Mouse (Mus musculus): ENCODE data around the gene Hoxa9.

The Hoxa9 gene

DNA sequence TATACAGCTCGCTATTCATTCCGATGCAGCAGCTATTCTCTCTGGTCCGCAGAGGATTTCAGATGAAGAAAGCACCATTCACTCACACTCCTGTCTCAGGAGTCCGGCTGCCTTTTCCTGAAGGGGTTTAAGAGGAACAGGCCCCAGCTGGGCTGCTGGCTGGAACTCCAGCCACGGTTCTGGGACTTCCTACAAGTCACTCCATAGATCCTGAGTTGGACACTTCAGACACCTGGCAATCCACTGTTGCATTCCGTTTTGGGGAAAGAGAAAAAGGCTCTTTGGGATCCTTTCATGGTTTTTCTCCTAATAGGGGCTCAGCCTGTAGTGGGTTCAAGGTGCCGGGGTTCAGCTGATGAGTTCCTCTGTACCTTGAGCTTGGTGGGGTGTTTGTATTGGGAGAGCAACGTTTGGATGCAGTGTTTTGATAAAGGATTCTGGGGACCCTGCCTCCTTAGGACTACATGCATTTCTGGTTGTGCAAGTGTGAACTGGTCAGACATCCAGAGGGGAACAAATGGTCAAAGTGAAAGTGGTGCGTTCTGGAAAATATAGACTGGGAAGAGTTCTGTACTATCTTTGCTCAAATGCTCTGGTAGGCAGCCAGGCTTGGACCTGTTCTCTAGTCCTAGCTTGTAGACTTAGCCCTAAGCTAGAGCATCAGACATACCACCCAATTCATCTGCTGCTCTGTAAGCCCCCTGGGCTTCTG, 31.0 kb upstream of the Hoxa9 start:
- no peak for DNase-seq (ENCODE audit: low spot score)

DNA sequence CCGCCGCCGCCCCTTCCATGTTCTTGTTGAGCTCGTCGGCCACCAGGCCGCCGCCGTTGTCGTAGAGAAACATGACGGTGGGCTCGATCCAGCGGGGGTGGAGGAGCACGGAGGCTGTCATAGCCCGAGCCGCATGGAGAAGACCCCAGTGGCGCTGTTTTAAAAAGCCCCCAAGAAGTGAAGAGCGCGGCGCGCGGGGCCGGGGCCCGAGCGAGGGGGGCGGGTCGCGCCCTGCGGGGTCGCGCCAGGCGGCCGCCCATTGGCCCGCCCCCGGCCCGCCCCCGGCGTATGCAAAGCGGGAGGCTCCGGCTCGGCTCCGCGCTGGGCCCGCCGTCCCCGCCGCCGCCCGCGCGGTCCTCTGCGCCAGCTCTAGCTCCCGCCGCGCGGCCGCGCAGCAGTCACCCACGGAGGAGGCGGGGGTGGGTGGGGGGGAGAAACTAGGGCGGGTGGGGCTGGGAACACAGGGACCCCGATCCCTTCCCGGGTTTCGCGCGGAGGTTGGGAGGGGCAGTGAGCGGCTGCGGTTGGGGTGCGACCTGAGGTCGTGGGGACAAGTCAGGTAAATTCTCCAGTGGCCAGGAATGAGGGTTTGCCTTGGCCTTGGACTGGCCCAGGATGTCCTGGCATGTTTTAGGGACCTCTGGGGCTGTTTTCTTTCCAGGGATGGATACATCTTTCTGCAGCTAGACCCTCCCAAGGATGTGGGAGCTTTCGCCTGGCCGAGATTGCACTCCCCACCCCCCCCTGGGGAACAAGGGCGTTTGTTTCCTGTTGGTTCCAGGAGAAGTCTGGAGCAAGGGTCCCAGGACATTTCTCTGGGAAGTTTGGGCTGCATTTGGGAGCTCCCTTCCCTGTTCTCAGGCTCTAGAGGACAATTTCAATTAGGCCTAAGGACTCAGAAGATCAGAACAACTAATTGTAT, 30.0 kb upstream of the Hoxa9 start, which contains the start of gene Hoxa13:
TSS of gene Hoxa13 (minus strand) at position 227 of the 922 bp plus-strand sequence.
- no peak for DNase-seq (ENCODE audit: low spot score)

DNA sequence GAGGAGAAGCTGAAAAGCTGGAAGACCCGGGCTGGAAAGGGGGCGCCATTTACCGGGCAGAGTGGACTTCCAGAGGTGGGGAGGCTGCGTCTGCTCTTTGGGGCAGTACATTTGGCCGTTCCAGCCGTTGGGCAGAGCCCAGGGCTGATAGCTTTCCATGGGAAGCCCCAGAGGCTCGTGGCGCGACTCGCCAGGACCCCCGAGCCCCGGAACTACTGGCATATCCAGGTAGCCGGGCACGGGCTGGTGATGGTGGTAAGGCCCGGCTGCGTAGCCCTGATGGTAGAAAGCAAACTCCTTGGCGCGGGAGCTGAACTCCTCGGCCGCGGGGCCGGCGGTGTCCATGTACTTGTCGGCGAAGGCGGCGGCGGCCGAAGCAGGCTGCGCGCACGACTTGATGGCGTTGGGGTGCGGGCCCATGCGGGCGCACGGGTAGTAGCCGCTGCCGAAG, 28.9 kb upstream of the Hoxa9 start:
- DNase-seq (ENCODE audit: low spot score) = no peak

DNA sequence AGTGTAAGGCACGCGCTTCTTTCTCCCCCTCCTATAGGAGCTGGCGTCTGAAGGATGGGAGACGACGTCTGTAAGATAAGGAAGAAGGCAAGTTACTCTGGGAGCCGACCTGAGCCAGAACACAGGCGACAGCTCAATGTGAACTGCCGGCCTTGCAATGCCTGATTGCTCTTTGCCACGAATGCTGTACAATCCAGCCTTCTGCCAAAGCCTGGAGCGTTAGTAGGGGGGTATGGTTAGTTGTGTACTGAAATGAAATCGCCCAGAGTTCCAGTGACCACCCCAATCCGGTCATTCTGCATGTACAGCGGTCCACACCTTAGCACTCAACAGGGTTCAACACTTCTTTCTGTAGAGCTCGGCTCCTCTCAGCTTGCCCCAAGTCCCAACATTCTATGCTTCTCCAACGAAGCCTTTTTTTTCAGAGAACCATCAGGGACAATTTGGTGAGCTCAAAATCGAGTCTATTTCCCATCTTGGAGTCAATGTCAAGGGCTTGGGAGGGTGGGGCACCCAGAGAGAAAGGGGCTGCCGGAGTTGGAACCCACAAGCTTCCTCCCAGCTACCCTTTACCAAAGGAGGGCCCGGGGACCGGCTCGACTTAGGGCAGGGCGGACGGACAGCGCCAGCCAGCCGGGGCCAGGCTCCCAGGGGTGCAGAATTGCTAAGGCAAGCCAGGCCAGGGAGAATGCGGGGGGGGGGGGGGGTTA, 28.3 kb upstream of the Hoxa9 start:
- DNase-seq (ENCODE audit: low spot score) = no peak

DNA sequence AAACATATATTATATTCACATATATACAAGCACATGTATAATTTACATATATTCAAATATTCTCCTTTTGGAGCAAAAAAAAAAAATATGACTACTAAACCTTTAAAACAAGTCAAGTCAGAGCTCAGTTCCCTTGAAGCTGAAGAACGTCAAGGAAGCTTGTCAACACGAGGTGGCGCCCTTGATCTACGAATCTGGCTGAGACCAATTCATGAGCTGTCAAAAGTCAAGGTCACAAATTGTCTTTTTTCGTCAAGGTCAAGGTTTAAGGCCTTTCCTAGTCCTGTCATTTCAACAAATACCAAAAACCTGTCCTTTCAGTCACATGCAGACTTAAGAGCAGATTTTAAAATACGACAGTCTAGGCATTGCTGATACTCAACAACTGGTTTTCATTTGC, 26.1 kb upstream of the Hoxa9 start:
- peak; percentile 90 for DNase-seq (ENCODE audit: low spot score)

DNA sequence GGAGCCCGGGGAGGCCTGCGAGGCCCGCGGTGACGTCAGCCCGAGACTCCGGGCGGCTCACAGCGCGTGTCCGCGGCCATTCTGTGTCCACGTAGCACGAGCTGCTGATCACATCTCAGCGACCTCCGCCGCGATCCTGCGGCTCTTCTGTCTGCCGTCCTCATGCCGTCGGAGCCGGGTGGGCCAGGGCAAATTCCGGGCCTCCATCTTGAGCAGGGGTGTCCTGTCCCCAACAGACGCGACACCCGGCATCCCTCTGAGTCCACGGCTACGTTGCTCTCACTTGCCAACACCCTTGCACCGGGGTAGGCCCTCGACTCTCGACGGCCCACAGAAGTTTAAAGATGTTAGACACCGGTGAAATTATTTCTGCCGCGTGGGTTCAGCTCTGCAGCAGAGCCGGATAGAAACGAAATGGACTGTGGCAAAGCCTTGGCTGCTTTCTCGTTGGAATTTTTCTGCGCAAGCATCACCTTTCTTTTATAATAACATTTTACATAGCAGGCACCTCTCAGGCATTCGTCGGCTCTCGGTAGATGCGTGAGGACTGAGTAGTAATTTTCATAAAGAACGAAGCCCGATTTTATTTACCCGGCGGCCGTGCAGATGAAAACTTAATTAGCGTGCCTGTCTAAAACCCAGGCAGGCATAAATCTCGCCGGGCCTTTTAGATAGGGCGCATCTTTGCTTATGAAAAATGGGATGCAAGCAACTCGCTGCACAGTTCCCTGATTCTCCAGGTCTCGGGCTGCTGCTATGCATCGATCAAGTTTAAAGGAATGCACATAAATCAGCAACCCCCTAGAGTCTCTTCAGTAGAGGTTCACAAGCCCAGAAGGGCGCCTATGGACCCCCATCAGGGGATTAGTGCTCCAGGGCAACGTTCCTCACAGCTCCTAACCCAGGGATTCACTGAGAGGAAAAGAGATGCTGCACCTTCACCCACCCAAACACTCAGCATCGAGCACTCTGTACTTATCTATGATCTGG, 22.9 kb upstream of the Hoxa9 start:
- DNase-seq (ENCODE audit: low spot score) = no peak

DNA sequence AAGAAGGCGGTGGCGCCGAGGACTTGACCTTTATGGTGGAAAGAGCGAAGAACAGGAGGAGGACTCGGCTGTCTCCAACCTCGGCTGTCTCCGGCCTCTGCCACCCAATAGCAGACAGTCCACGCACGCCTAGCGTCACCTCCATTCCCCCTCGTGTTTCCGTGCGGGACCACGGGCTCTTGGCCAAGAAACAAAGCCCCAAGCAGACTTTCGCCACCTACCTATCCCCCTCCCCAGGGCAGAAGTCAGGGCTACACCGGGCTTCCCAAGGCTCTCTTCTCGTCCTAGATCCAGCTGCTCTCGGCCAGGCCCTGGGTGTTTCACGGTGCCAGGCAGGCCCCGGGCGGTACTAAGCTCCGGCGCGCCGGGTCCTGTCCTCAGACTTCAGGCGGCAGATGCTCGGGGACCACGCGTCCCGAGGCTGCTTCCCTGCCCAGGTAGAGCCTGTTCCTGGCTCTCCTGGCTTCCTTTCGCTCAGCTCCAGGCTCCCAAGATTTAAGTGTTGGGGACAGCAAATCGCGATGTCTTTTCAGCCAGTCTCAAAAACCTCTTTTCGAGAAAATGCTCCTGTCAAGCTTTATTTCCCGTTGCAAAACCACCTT, 22.0 kb upstream of the Hoxa9 start:
- no peak for DNase-seq (ENCODE audit: low spot score)

DNA sequence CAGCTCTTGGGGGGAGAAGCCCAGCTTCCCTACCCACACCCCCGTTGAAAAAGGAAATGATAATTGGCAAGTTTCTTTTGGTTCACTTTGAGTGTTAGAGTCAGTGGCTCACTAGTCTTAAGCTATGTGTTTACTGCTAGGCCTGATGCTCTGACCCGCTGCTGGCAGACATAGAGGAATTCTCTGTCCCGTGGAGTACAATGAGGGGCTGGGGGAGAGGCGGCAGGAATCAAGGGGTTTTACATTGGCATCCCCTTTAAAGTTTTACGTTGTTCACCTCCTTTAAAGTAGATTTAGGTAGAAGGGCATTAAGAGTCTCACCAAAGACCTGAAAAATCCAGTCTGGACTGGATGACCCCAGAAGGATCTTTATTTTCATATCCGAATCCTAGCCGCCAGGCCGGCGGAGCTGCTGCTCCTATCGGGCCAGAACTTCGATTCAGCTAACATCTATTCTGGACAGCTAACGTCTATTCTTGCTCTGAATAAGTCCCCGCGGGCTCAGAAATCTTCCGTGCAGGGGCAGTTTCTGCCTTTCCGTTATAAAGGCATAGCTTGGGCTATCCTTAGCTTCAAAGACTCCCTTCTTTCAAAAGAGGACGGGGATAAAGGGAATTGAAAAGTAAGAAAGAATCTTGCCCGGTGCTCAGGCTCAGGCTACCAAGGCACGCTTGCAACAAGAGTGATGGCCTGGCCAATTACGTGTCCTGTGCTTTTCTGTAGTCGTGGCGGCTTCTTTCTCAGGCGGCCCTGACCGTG, 21.3 kb upstream of the Hoxa9 start:
- no peak for DNase-seq (ENCODE audit: low spot score)

DNA sequence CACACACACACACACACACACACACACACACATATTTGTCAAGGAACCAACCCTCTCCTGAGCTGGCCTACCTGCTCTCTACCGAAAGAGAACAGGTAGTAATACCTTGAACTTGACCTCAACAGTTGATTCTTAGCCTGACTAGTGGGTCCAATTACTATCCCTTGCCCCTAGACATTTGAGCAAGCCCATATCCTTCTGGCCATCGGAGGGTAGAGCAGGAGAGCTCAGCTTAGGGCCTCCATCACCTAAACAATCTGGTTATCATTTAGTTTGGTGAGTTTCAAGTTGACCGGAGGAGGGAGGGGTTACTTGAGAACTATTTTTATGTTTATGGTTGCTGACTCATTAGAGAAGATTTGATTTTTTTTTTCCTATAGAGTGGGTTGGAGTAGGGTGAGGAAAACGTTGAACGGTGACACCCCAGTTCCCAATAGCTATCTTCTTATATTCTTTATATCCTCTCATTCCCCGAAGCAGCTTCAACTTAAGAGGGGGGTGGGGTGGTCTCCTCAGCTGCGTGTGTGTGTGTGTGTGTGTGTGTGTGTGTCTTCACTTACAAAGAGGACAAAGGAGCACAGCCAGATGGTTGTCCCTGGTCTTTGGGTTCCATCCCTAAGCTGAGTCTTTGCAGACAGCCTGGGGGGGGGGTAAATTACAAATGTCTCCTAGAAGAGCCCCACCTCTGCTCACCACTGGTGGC, 20.4 kb upstream of the Hoxa9 start:
- DNase-seq (ENCODE audit: low spot score) = no peak

DNA sequence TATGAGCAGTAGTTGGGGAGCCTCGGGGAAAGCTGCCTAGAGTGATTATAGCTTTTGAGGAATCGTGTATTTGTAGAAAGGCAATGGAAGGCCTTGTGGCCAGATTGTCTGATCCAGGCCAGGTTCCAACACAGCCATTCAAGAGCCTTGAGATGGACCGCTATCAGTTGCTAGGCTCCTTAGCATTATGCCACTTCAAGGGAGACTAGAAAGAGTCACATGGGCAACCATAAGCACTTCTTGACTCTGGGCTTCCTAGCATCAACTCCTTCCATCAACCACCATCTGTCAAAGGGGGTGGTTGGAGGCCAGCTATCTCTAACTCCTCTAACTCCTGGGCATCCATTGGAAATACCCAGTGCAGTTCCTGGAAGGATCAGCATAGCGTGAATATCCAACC, 18.9 kb upstream of the Hoxa9 start:
- DNase-seq (ENCODE audit: low spot score) = no peak

DNA sequence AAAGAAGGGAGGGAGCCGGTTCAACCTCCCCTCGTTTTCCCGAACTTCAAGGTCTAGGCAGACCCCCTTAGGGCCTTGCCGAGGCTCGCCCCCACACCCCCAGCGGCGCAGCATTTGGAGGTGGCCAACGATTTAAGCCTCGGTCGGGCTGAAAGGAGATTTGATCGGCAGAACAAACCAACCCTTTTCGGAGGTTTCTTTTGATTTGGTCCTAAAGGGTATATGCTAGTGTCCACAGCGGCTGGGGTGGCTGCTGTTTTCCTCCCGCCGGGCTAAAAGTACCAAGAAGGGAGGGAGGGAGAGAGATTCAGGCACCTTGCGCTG, 18.5 kb upstream of the Hoxa9 start:
- DNase-seq (ENCODE audit: low spot score) = no peak

DNA sequence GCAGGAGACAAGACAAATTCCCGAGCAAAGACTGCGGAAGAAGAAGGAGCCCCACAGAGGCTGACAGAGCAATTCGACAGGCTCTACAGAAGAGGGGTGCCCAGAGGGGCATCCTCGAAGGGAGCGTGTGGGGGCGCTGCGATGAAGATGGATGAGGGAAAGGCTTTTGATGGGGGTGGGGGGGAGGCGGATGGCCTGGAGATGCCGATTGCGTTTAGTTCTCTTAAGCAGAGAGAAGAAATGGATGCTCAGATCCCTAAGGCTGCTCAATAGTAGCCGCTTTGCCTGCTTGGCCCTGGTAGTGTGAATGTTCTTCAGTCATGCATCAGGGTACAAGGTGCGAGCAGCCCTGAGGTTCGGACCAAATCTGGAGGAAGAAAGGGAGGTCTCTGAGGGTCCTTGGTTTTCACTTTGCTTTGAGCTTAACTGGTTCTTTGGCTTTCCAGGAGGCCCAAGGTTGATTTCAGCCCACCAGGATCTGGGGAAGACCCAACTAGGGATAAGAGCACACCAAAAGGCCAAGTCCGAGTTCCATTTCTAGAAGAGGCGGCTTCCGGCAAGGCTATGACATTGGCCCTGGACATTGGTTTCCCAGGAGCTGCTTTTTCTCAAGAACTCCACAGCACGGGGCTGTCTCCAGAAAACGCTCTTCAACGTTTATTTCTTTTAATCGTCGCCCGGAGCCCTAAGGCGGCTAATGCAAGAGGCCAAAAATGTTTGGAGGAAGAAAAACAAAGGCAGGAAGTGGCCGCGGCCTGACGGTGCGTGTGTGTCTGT, 17.9 kb upstream of the Hoxa9 start:
- no peak for DNase-seq (ENCODE audit: low spot score)

DNA sequence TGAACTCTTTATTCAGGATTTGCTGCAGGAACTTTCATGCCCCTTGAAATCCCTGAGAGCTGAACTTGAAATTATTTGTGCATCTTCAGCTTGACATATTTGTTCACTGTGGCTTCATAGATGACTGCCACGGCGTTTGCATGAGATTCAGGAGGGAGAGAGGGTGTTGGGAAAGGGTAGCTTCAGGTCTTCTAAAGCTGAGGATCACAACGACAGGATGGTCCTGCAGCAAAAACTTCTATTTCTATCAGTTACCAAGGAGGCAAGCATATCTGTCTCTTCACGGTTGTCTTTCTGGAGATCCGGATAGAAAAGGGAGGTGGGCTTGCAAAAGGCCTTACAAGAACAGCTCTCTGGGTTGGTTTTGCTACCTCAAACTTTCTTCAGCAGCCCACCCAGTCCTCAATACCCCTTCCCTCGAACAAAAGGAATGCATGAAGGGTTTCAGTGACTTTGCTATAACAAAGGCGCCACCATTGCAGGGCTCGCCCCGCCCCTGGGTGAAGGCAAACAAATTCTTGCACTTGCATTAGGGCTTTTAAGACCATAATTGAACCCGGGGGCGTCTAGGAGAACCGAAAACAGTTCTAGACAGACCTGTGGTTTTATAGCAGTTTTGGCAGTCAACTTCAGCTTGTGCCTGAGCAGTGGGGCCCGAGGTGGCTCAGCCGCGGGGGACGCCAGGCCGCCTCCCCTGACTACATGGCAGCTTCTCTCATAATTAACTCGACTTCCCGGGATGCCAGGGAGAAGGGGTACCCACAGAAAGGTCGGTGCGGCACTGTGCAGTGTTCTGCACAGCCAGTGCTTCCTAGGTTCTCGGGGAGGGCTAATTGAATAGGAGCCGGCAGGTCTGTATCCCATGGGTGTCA, 17.1 kb upstream of the Hoxa9 start:
- no peak for DNase-seq (ENCODE audit: low spot score)

DNA sequence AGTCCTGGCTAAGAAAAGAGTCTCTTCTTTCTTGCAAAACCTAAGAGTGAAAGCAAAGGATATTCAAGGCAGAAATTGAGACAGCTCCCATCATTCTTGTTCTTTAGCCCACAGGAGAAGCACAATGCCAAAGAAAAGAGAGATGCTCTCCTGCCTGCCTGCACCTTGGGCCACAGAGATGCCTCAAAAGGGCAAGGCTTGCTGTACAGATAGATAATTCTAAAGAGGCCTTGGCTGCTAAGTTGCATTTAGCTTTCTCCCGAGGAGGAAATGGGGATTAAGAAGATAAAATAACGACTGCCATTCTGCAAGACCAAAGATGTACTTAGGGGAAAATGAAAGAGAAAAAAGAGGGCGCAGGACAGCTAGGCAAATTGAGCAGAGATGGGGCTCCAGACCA, 16.0 kb upstream of the Hoxa9 start:
- no peak for DNase-seq (ENCODE audit: low spot score)

DNA sequence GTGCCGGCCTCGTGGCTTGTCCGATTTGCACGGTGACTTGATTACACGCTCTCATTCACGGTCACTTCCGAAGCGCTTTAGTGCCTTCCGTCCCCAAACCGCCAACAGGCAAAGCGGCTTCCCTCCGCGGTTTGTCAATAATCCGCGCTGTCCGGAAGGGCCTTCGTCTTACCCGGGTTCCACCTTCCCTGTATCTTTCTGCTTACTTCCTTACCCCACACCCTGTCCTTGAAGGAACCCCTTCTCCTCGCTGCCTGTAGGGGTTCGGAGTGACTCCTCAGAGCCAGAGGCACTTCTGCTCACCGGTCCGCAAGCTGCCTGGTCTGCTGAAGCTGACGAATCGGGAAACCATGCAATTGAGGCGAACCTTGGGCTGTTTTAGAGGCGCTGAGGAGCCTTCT, 15.5 kb upstream of the Hoxa9 start:
- no peak for DNase-seq (ENCODE audit: low spot score)

DNA sequence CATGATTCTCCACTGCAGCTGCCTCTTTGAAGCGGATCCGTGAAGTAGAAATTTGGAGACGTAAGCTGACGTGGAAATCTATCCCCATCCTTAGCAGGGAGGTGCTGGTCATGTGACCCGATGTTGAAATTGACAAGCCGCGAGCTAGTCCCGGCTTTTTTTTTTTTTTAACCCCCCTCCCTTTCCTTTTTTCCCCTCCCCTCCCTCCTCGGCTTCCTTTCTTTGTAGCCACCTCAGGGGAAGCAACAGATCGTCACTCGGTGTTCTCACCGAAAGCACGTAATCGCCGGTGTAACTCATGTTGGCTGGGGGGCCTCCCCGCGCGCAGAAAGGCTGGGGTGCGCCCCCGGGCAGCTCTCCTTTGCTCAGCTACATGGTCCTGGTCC, 14.9 kb upstream of the Hoxa9 start, which contains the start of gene Hoxa11:
TSS of gene Hoxa11 (minus strand) at position 54 of the 386 bp plus-strand sequence.
- DNase-seq (ENCODE audit: low spot score) = no peak

DNA sequence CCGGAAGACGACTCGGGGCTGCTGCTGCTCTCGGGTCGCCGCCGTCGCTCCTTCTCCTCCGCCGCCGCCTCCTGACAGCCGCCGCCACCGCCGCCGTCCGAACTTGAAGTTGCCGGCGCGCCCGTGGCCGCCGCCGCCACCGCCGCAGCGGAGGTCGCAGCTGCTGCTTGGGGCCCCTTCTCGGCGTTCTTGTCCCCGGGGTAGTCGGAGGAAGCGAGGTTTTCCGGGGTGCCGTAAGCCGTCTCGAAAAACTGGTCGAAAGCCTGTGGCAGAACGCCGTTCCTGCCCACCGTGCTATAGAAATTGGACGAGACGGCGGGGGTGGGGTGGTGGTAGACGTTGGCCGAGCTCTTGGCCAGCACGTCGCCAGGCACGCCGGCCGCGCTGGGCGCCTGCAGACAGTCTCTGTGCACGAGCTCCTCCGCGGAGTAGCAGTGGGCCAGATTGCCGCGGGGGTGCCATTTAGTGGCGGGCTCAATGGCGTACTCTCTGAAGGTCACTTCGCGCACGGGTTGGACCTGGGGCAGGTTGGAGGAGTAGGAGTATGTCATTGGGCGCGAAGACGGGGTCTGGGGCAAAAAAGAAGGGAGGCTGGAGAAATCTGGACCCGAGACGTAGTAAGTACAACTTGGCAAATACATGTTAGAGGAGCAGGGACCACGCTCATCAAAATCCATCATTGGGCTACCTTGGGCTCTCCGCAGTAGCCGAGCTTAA, 14.3 kb upstream of the Hoxa9 start:
- DNase-seq (ENCODE audit: low spot score) = no peak
